Mouse (Mus musculus) mesoderm, embryonic 11.5 days (tissue): ENCODE measurements around the gene Cd47.
A peak's percentile ranks its signal among the peaks of the same experiment; 100 is the strongest.
"Not testable (repeated sequence)": the region's sequence is repeated elsewhere in the genome, so short reads cannot be mapped to it uniquely, and the experiment has no call there.

Source experiments
- DNase-seq: peaks from one replicate; pipeline ENCODE4 v3.0.0-alpha.2; 2012; ENCODE audit warnings: low read depth, low spot score

Cd47 gene

GRCm38 (mm10) chr16:49787714-49788113 lies 12.6 kb upstream of the Cd47 start:
- DNase-seq, result no peak

GRCm38 (mm10) chr16:49790575-49791465 lies 9.5 kb upstream of the Cd47 start:
- DNase-seq, result no peak

GRCm38 (mm10) chr16:49792446-49792878 lies 7.9 kb upstream of the Cd47 start:
- DNase-seq, result no peak

- DNase-seq, result no peak
Measured at GRCm38 (mm10) chr16:49793596-49793995, 6.7 kb upstream of the Cd47 start.

GRCm38 (mm10) chr16:49796271-49796670 lies 4.1 kb upstream of the Cd47 start:
- DNase-seq, result no peak

- no peak for DNase-seq
Measured at GRCm38 (mm10) chr16:49796954-49797353, 3.4 kb upstream of the Cd47 start.

- no peak for DNase-seq
Measured at GRCm38 (mm10) chr16:49798790-49799189, 1.5 kb upstream of the Cd47 start.

- DNase-seq, result no peak
Measured at GRCm38 (mm10) chr16:49800996-49801395, 663 bp downstream of the Cd47 start.

- no peak for DNase-seq
Measured at GRCm38 (mm10) chr16:49801399-49801798, 1.1 kb downstream of the Cd47 start.

GRCm38 (mm10) chr16:49802993-49803392 lies 2.7 kb downstream of the Cd47 start:
- no peak for DNase-seq

GRCm38 (mm10) chr16:49803932-49804461 lies 3.7 kb downstream of the Cd47 start:
- DNase-seq, result no peak

GRCm38 (mm10) chr16:49806920-49807319 lies 6.6 kb downstream of the Cd47 start:
- no peak for DNase-seq

- no peak for DNase-seq
Measured at GRCm38 (mm10) chr16:49807419-49807841, 7.1 kb downstream of the Cd47 start.

- DNase-seq, result no peak
Measured at GRCm38 (mm10) chr16:49807862-49808430, 7.6 kb downstream of the Cd47 start.

- no peak for DNase-seq
Measured at GRCm38 (mm10) chr16:49811897-49812296, 11.6 kb downstream of the Cd47 start.

GRCm38 (mm10) chr16:49812821-49813616 lies 12.7 kb downstream of the Cd47 start:
- DNase-seq, result no peak

GRCm38 (mm10) chr16:49814419-49814818 lies 14.1 kb downstream of the Cd47 start:
- DNase-seq, result peak; percentile 58

- DNase-seq, result no peak
Measured at GRCm38 (mm10) chr16:49816889-49817288, 16.6 kb downstream of the Cd47 start.

- DNase-seq, result no peak
Measured at GRCm38 (mm10) chr16:49818146-49818545, 17.8 kb downstream of the Cd47 start.

GRCm38 (mm10) chr16:49818627-49819026 lies 18.3 kb downstream of the Cd47 start:
- DNase-seq, result no peak

- DNase-seq, result no peak
Measured at GRCm38 (mm10) chr16:49819494-49819893, 19.2 kb downstream of the Cd47 start.

GRCm38 (mm10) chr16:49830911-49831310 lies 30.6 kb downstream of the Cd47 start:
- not testable (repeated sequence) for DNase-seq
